Mouse (Mus musculus): ENCODE data around the gene Prrx1.
A peak's percentile ranks its signal among the peaks of the same experiment; 100 is the strongest.

Prrx1 gene

DNA sequence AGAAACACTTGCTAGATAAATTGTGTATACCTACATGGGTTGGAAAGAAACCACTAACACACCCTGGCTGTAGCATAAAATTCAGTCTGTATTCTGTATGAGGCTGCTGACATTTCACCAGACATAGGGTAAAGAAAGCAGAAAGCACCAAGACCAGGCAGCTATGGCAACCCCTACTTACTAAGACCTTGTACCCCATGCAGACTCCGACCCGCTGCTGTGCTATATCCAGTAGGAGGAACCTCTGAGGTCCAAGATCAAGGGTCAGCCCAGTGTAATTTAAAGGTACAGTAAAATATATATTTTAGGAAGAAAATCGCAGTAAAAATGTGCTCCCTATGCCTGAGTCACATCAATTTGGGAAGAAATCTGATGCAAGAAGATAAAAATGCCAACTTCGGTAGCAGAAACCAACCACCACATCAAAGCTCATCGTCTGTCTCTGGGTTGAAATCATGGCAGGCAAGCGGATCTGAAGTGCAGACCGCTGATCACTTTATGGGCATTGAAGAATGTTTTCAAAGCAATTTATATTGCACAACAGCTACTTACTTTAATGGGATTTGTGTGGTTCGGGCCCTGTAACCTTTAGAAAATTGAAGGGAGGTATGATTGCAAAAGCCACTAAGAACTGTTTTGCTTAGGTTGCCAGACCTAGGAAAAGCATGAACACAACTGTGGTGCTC lies 46.5 kb downstream of the Prrx1 start:
- DNase-seq (ENCODE audit: low spot score in 2 of 2) = no peak

DNA sequence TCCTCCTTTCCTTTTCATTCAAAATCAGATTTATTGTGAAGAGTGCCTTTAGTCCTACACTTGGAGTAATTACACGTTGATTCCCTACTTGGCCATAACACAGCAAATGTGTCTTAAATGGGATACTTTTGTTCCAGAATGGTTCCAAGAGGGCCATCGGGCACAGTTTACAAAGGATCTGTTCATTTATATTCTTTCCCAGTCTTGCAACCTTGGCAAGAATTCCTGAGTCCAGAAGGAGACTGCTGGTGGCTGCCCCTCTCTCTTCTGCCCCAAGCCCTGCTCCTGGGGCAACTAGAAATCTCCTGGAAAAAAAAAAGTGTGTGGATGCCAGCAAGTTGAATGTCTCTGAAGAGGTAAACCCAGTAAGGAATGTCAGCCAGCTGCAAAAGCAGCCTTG lies 56.2 kb downstream of the Prrx1 start:
- DNase-seq (ENCODE audit: low spot score in 2 of 2) = no peak

DNA sequence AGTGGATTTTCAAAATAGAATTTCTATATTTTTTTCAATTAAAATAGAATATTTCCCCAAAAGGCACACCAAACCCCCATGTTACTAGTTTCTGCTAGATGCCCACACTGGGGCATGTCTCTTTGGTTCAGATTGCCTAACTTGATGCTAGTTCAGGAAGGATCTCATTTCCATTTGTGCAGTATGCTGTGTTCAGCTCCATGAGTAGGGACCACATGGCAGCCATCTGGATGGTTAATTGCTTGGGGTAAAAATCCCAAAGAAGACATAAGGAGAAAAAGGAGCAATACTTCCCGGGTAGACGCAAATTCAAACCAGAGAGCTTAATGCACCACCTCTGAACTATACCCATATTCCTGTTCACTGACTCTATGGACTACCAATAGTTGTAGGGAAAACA lies 57.6 kb downstream of the Prrx1 start:
- no peak for DNase-seq (ENCODE audit: low spot score in 2 of 2)

DNA sequence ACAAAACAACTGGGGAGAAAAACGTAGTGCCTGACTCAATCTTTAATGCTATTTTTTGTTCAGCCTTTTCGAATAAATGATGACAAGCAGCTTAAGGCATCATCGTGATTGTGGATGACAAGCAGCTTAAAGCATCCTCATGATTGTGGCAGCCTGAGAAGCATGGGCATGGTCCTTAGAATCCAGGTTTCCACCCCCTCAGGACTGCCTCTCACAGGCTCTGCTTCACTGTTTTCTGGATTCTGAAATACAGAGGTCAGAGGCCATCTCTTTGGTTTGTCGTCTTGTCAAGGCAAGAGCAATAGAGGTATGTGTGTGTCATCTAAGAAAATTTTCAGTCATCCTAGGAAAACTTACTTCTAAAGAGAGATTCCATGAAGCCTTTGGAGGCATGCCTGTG lies 60.7 kb downstream of the Prrx1 start:
- no peak for DNase-seq (ENCODE audit: low spot score in 2 of 2)

DNA sequence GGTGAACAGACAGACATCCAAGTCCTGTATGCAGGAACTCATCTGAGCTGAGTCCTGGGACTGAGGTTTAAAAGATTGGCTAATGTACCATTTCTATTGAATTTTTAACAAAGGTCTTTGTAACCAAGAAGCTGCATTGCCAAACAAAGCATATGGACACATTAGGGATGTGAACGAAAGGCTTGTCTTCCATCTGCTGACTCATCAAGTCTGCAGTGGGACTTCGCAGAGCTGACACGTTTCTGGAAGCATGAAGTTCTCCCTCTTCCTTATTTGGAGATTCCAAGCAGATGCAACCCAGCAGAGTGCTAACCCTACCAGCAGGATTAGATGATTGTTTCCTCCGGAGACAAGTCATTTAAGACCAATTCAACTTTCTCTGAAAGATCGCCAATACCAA lies 61.2 kb downstream of the Prrx1 start:
- peak in 1 of 2 experiments; percentile 10 for DNase-seq (ENCODE audit: low spot score in 2 of 2)

DNA sequence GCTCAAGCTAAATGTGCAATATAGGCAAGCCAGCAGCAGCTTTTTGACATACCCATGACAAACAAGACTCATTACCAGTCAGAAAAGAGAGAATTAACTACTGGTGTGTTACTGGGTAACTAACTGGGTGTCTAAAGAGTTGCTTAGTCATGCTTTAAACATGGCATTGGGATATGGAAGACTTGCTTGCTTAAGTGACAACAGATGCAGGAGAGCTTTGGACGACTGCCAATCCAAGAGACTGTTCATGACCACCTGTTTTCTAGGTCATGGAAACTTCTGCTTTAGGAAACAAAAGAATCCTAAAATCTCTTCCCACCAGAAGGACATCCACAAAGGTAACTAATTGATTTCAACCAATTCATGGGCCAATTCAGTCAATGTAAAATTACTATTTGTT lies 61.7 kb downstream of the Prrx1 start:
- DNase-seq (ENCODE audit: low spot score in 2 of 2) = no peak

DNA sequence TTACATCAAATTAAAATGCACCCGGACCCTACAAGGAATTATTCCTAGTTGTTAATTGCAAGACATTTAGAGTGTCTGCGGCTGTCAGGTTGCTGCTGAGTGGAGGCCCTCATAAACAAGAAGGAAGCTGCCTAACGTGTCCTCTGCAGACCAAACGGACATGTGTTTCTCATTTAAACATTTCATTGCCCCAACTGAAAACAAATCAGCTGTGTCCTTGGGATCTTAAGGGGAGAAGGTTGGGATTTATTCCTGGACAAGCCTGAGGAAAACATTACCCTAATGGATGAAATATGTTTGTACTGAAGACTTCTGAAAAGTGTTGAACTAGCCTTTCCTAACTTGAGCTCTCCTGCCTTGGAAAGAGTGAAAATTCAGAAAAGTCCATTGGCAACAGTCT lies 74.6 kb downstream of the Prrx1 start:
- DNase-seq (ENCODE audit: low spot score in 2 of 2) = peak in 1 of 2 experiments; percentile 12

DNA sequence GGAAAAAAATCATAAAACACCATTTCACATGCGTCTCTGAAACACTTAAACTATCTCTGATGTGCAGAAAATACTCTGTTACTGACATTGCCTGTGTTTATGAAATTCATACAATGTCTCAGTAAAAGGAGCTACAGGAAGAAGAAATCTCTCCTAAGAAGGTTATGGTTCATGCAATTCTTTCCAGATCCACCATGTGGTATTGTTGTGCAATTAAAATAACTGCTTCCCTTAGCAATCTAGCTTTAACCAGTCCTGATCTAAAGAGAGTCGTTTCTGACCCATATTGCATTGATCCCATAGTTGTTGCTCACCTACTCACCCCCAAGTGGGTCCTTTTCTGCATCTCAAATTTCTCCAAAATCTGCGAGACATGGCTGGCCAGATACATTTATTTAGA lies 82.3 kb downstream of the Prrx1 start:
- no peak for DNase-seq (ENCODE audit: low spot score in 2 of 2)

DNA sequence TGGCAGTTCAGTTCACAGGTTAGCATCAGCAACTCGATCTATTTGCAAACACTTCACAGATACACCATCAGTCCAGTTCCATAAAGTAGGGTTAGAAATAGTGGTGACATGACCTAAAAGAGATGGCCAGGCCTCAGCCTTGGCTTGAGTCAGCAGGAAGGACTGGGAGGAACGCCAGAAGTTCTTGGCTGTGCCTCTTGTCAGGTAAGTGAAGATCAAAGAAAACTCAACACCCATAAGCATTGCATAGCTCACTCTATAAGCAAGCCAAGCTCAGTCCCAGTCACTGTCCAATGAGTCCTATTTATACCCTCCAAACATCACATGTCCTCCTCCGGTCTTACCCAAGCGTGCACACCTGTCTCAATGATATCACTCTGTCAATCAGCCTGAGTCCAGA lies 87.2 kb downstream of the Prrx1 start:
- no peak for DNase-seq (ENCODE audit: low spot score in 2 of 2)

DNA sequence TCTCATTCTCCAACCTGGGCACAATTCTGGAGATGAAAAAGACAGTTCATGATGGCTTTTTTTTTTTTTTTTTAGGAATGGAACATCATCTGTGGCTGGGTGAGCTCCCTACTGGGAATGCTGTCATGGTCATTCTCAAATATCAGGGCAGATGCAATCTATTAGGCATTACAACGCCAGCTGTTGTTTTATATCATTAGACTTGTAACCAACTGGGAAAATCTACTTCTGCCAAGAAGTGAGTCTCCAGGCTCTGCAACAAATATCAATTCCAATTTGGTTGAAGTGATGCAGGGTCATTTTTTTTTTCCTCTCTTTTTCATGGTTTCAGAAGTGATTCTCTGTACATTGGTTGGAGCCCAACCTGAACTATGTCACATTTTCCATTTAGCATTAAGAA lies 91.7 kb downstream of the Prrx1 start:
- peak in 1 of 2 experiments; percentile 7 for DNase-seq (ENCODE audit: low spot score in 2 of 2)

DNA sequence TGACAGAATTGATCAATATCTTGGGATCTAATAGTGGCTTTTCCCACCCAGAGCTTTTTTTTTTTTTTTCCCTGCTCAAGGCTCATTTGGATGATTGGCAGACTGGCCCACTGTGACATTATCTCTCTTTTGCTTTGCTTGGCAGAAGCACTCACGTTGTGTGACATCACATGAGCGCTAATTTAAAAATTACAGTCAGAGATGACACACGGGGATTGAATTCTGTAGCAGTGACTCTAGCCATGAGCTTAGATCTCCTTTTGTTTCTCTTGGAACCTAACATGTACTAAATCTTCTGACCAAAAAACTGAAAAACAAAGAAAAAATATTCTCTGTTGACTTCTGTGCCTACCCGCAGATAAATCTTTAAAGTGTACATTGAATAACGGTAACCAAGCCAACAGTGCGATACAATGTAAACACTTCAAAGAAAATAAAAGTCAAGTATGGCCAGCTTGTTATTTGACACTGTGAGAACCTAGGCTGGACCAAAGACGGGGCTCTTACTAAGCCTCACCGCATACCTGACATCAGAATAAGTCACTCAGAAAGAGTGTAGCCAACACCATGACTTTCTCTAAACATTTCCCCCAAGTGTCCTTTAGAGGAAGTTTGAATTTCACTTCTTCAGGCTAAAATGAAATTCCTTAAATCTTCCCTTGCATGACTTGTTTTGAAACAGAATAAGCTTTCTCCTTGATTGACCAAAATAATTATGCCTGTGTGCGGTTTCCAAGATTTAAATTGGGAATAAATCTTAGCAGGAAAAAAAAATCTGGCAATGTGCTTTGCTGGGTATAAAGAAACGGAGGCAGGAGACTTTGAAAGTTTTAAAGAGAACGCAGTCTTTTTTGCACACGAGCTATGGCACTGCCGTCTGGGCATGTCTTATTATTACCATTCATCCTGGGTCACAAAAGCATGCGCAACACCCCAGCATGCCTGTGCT lies 104.3 kb downstream of the Prrx1 start:
- no peak for DNase-seq (ENCODE audit: low spot score in 2 of 2)

DNA sequence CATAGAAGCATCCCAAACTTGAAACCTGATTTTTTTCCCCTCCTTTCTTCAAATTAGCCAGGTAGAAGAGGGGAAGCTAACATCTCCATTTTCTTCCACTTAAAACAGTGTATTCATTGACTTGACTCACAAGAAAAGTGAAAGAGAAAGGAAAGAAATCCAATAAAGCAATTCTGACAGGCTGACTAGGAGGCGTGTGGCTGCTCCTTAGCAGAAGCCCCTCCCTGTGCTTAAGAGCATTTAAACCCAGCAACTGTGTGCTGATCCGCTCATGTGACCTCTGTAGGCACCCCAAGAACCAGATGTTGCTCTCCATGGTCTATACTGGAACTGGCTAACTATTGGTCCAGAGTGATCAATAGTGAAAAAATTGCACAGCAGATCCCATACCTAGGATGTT lies 114.7 kb downstream of the Prrx1 start:
- DNase-seq (ENCODE audit: low spot score in 2 of 2) = no peak

DNA sequence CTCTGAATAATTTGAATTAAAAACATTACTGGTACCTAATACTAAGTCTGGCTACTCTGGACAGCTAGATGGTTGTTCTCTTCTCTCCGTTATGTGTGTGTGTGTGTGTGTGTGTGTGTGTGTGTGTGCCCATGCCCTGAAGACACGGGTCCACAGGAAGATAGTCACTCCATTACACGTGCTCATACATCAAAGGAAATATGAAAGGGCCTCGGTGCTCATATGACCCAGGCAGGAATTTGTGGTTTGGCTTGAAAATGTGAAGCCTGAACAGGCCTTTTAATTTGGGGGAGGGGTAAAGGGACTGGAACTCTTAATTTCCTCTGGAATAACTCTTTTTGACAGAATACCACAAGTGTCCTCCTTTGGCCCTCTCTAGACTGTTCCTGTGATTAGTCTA lies 115.5 kb downstream of the Prrx1 start:
- no peak for DNase-seq (ENCODE audit: low spot score in 2 of 2)

All from heart, adult 9 months (tissue).